Mouse (Mus musculus): ENCODE measurements around the gene Iqsec2. TPM values are rescaled to one million over a fixed set of nuclear protein-coding genes. Genes with fewer than 3 reads are reported as not detected.
A peak's percentile ranks its signal among the peaks of the same experiment; 100 is the strongest.
"Not testable (repeated sequence)": the region's sequence is repeated elsewhere in the genome, so short reads cannot be mapped to it uniquely, and the experiment has no call there.

Iqsec2 gene
- polyA plus RNA-seq, 1 experiment from 2014 or later = 45.0 TPM

DNA sequence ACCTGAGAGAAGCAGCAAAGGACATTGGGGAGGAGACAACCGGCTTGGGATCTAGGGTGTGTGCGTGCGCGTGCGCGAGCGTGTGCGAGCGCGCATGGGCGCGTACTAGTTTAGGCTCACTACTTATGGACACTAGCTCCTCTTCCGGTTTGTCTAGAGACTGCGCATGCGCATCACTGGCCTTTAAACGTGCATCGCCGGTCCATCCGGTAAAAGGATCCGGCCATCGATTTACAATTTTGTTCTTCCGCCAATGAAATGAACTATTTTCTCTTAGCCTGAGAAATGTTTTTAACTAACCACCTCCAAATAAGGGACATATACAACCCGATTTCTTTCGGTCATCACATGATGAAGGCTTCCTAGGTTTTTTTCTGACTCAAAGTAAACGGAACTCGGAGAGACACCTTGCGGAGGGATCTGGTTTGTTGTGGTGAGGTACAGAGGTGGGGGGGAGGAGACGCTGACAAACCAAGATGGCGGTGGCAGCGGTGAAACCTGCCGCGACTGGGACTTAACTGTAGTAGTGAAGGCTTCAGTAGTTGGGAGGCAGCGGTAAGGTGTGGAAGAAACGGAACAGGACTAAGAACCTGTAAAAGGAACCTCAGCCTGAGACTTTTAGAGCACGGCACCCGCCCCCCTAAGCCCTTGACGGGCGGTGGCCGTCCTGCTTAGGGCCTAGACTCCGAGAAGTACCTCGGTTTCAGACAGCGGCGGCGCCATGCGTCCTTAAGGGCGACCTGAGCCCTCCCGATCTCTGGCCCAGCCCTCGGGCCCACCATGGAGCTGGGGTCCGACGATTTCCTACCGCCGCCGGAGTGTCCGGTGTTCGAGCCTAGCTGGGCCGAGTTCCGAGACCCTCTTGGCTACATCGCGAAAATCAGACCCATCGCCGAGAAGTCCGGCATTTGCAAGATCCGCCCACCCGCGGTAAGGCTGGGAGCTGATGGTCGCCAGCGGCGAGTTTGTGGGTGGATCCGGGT lies 89.0 kb downstream of the Iqsec2 start, which contains the start of gene Kdm5c:
Gene Kdm5c (plus strand): TSS at position 240 of the 983 bp plus-strand sequence.
- H3K4me2 ChIP-seq (ENCODE audit: low read length) = peak within 1 kb of the TSS; percentile 78
- under 1% methylated on average over 69 of the region's 69 CpGs for WGBS
- H3K36me3 ChIP-seq (ENCODE audit: control insufficient read depth, insufficient read depth, low read length) = peaks cover 15% of the 10 kb centered on the region
- ATAC-seq (ENCODE audit: insufficient number of reproducible peaks, insufficient read depth, low FRiP score, low read depth) = peak; percentile 98
- H3K27me3 ChIP-seq (ENCODE audit: control insufficient read depth, insufficient read depth, low read length) = 0 out of 2 replicates have a peak, but pooled peaks cover 3% of the 10 kb centered on the region
- H3K4me3 ChIP-seq (ENCODE audit: control insufficient read depth in 1 of 2, insufficient read depth in 1 of 2, low read depth in 1 of 2, low read length in 2 of 2) = peak within 1 kb of the TSS; percentile 91 to 94
- H3K9me3 ChIP-seq (ENCODE audit: control insufficient read depth, low read length) = no peaks in the 10 kb centered on the region
- peak within 1 kb of the TSS; percentile 74 to 88 for H3K27ac ChIP-seq (replicated peaks in 1 of 2; ENCODE audit: control insufficient read depth in 1 of 2, insufficient read depth in 1 of 2, low read depth in 2 of 2, low read length in 2 of 2)
- H3K4me1 ChIP-seq (ENCODE audit: control insufficient read depth in 2 of 2, insufficient read depth in 2 of 2, low read length in 2 of 2) = peaks cover 4 to 12% of the 10 kb centered on the region in 2 experiments; a peak in 2 of 4 replicates
- H3K9ac ChIP-seq (ENCODE audit: low read length) = peak within 1 kb of the TSS; percentile 95

DNA sequence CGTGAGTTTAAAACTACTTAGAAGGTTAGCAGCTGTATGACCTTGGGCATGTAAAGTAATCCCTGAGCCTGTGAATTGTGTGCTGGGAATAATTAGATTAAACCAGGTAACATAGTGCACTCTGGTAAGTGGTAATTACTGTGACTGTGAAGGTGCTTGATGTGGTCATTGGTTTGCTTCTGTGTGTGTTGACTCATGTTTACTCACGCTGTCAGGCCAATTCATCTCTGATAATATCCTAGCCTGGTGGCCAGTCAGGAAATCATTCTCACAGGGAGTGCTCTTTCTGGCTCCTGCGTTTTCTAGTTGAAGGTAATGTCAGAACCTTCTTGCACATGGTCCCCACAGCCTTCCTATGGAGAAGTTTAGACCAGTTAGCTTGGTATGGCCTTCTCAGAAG lies 90.1 kb downstream of the Iqsec2 start:
- no peak for ATAC-seq (ENCODE audit: insufficient number of reproducible peaks, insufficient read depth, low FRiP score, low read depth)

DNA sequence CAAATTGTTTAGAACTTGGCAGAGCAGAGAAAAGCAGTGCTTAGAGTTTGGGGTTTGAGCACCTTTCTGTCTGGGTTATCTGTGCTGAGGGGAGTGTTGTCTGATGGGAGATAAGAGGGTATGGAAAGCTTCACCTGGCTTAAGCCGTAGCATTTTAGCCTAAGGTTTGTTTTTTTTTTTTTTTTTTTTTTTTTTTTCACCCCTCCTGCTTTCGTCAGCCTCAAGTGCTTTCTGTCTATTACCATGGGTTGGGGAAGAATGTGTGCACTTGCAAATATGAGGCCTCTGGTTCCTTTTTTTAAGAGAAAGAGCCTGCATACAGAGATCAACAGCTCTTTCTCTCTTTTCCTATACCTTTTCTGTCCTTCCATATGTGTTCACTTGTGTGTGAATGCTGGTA lies 91.7 kb downstream of the Iqsec2 start:
- peak overlapping the region; percentile 78 for H3K4me2 ChIP-seq (ENCODE audit: low read length)

More for the DNA sequence above, 90.1 kb downstream of the Iqsec2 start:
- Histone ChIP-seq H3K4me2 (ENCODE audit: low read length) (peak overlapping the region; percentile 78), H3K4me1 (ENCODE audit: control insufficient read depth in 2 of 2, insufficient read depth in 2 of 2, low read length in 2 of 2) (peaks cover 4 to 12% of the 10 kb centered on the region in 2 experiments; a peak in 2 of 4 replicates), H3K9me3 (ENCODE audit: control insufficient read depth, low read length) (no peaks in the 10 kb centered on the region), H3K27ac (replicated peaks in 1 of 2; ENCODE audit: control insufficient read depth in 1 of 2, insufficient read depth in 1 of 2, low read depth in 2 of 2, low read length in 2 of 2) (no peak overlapping the region), H3K27me3 (ENCODE audit: control insufficient read depth, insufficient read depth, low read length) (no peaks in the 10 kb centered on the region), H3K9ac (ENCODE audit: low read length) (peak overlapping the region; percentile 95), H3K36me3 (ENCODE audit: control insufficient read depth, insufficient read depth, low read length) (peaks cover 26% of the 10 kb centered on the region), H3K4me3 (ENCODE audit: control insufficient read depth in 1 of 2, insufficient read depth in 1 of 2, low read depth in 1 of 2, low read length in 2 of 2) (peak overlapping the region; percentile 91 to 94)
- WGBS = 10% methylated on average over 3 of the region's 3 CpGs

DNA sequence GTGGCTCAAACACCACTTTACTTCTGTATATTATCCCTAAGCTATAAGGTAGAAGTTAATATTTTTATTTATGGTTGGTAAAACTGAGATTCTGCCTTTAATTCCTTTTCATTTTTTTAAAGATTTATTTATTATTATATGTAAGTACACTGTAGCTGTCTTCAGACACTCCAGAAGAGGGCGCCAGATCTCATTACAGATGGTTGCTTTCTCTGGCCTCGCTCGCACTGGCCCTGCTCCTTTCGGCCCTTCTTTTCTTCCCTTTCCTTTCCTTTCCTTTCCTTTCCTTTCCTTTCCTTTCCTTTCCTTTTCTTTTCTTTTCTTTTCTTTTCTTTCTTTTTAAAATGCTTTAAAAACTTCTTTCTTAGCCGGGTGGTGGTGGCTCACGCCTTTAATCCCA lies 99.1 kb downstream of the Iqsec2 start:
- not testable (repeated sequence) for H3K4me3 ChIP-seq (ENCODE audit: control insufficient read depth in 1 of 2, insufficient read depth in 1 of 2, low read depth in 1 of 2, low read length in 2 of 2); H3K9me3 ChIP-seq (ENCODE audit: control insufficient read depth, low read length); H3K9ac ChIP-seq (ENCODE audit: low read length); H3K27ac ChIP-seq (replicated peaks in 1 of 2; ENCODE audit: control insufficient read depth in 1 of 2, insufficient read depth in 1 of 2, low read depth in 2 of 2, low read length in 2 of 2); ATAC-seq (ENCODE audit: insufficient number of reproducible peaks, insufficient read depth, low FRiP score, low read depth); H3K27me3 ChIP-seq (ENCODE audit: control insufficient read depth, insufficient read depth, low read length); H3K4me1 ChIP-seq (ENCODE audit: control insufficient read depth in 2 of 2, insufficient read depth in 2 of 2, low read length in 2 of 2); H3K4me2 ChIP-seq (ENCODE audit: low read length)
- 81% methylated on average over 6 of the region's 6 CpGs for WGBS
- H3K36me3 ChIP-seq (ENCODE audit: control insufficient read depth, insufficient read depth, low read length) = peaks cover 97% of the 10 kb centered on the region

More for the DNA sequence above, 91.7 kb downstream of the Iqsec2 start:
- WGBS = 53% methylated on average over 2 of the region's 2 CpGs
- Histone ChIP-seq H3K9ac (ENCODE audit: low read length) (no peak overlapping the region), H3K36me3 (ENCODE audit: control insufficient read depth, insufficient read depth, low read length) (peaks cover 42% of the 10 kb centered on the region), H3K9me3 (ENCODE audit: control insufficient read depth, low read length) (no peaks in the 10 kb centered on the region), H3K27ac (replicated peaks in 1 of 2; ENCODE audit: control insufficient read depth in 1 of 2, insufficient read depth in 1 of 2, low read depth in 2 of 2, low read length in 2 of 2) (no peak overlapping the region), H3K4me1 (ENCODE audit: control insufficient read depth in 2 of 2, insufficient read depth in 2 of 2, low read length in 2 of 2) (peaks cover 4 to 12% of the 10 kb centered on the region in 2 experiments; a peak in 2 of 4 replicates), H3K4me3 (ENCODE audit: control insufficient read depth in 1 of 2, insufficient read depth in 1 of 2, low read depth in 1 of 2, low read length in 2 of 2) (no peak overlapping the region), H3K27me3 (ENCODE audit: control insufficient read depth, insufficient read depth, low read length) (no peaks in the 10 kb centered on the region)
- no peak for ATAC-seq (ENCODE audit: insufficient number of reproducible peaks, insufficient read depth, low FRiP score, low read depth)

DNA sequence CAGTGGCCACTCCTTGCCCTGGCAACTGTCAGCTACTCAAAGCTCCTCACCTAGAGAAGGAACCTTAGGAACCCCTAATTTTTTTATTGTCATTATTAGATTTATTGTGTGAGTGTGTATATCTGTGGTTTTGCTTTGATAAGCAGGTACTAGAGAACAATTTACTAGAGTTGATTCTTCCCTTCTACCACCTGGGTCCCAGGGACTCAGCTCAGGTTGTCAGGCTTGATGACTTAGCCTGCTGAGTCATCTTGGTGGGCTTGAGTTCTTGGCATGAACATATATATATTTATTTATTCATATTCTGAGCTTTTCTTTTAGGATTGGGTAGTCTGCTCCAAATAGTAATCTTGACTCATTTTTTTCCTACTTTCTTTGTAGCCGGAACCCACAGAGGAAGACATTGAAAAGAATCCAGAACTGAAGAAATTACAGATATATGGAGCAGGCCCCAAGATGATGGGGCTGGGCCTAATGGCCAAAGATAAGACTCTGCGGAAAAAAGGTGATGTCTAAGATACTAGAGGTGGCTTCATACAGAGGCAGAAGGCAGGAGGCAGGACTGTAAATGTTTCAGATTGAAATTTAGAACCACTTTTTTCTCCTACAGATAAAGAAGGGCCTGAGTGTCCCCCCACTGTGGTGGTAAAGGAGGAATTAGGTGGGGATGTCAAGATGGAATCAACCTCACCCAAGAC lies 100.6 kb downstream of the Iqsec2 start:
- Histone ChIP-seq H3K4me1 (ENCODE audit: control insufficient read depth in 2 of 2, insufficient read depth in 2 of 2, low read length in 2 of 2) (no peaks in the 10 kb centered on the region), H3K9me3 (ENCODE audit: control insufficient read depth, low read length) (no peaks in the 10 kb centered on the region), H3K27ac (replicated peaks in 1 of 2; ENCODE audit: control insufficient read depth in 1 of 2, insufficient read depth in 1 of 2, low read depth in 2 of 2, low read length in 2 of 2) (no peak overlapping the region), H3K9ac (ENCODE audit: low read length) (no peak overlapping the region), H3K27me3 (ENCODE audit: control insufficient read depth, insufficient read depth, low read length) (no peaks in the 10 kb centered on the region), H3K4me3 (ENCODE audit: control insufficient read depth in 1 of 2, insufficient read depth in 1 of 2, low read depth in 1 of 2, low read length in 2 of 2) (no peak overlapping the region), H3K36me3 (ENCODE audit: control insufficient read depth, insufficient read depth, low read length) (peaks cover 97% of the 10 kb centered on the region), H3K4me2 (ENCODE audit: low read length) (no peak overlapping the region)
- WGBS = 78% methylated on average over 2 of the region's 2 CpGs
- no peak for ATAC-seq (ENCODE audit: insufficient number of reproducible peaks, insufficient read depth, low FRiP score, low read depth)

DNA sequence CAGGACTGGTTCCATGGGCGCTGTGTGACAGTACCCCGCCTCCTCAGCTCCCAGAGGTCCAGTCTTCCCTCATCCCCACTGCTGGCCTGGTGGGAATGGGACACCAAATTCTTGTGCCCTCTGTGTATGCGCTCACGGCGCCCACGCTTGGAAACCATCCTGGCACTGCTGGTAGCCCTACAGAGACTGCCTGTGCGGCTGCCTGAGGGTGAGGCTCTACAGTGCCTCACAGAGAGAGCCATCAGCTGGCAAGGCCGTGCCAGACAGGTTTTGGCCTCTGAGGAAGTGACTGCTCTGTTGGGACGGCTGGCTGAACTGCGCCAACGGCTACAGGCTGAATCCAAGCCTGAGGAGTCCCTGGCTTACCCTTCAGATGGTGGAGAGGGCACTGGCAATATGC lies 127.1 kb downstream of the Iqsec2 start:
- Histone ChIP-seq H3K27ac (replicated peaks in 1 of 2; ENCODE audit: control insufficient read depth in 1 of 2, insufficient read depth in 1 of 2, low read depth in 2 of 2, low read length in 2 of 2) (no peak overlapping the region), H3K27me3 (ENCODE audit: control insufficient read depth, insufficient read depth, low read length) (no peaks in the 10 kb centered on the region), H3K4me1 (ENCODE audit: control insufficient read depth in 2 of 2, insufficient read depth in 2 of 2, low read length in 2 of 2) (no peaks in the 10 kb centered on the region), H3K9me3 (ENCODE audit: control insufficient read depth, low read length) (no peaks in the 10 kb centered on the region), H3K9ac (ENCODE audit: low read length) (no peak overlapping the region), H3K36me3 (ENCODE audit: control insufficient read depth, insufficient read depth, low read length) (peaks cover 98% of the 10 kb centered on the region), H3K4me2 (ENCODE audit: low read length) (no peak overlapping the region), H3K4me3 (ENCODE audit: control insufficient read depth in 1 of 2, insufficient read depth in 1 of 2, low read depth in 1 of 2, low read length in 2 of 2) (no peak overlapping the region)
- ATAC-seq (ENCODE audit: insufficient number of reproducible peaks, insufficient read depth, low FRiP score, low read depth) = no peak
- 95% methylated on average over 11 of the region's 11 CpGs for WGBS
